Mouse (Mus musculus): ENCODE data around the gene Ccdc47.
"Not testable (repeated sequence)": the region's sequence is repeated elsewhere in the genome, so short reads cannot be mapped to it uniquely, and the experiment has no call there.

Gene Ccdc47

GRCm38 (mm10) chr11:106215927-106216729, at the start of gene Ccdc47:
Gene Ccdc47, minus strand, starts transcription at chr11:106216344.
- peak; percentile 95 to 98 for DNase-seq

GRCm38 (mm10) chr11:106265570-106265969, 49.4 kb upstream of the Ccdc47 start:
- DNase-seq, result no peak

GRCm38 (mm10) chr11:106264988-106265387, 48.8 kb upstream of the Ccdc47 start:
- no peak for DNase-seq

- no peak for DNase-seq
Observed at GRCm38 (mm10) chr11:106263963-106264362, 47.8 kb upstream of the Ccdc47 start.

- peak in 1 of 2 experiments; percentile 59 for DNase-seq
Observed at GRCm38 (mm10) chr11:106260826-106261450, 44.8 kb upstream of the Ccdc47 start.

GRCm38 (mm10) chr11:106256775-106257174, 40.6 kb upstream of the Ccdc47 start:
- peak in 1 of 2 experiments; percentile 33 for DNase-seq

- DNase-seq, result peak; percentile 98
Observed at GRCm38 (mm10) chr11:106255685-106256451, 39.7 kb upstream of the Ccdc47 start, which contains the start of the genes Ftsj3 and Psmc5. Gene Ftsj3, minus strand, starts transcription at chr11:106256079. Gene Psmc5, plus strand, starts transcription at chr11:106256154.

- no peak for DNase-seq
Observed at GRCm38 (mm10) chr11:106255174-106255573, 39.0 kb upstream of the Ccdc47 start.

- peak in 1 of 2 experiments; percentile 3 for DNase-seq
Observed at GRCm38 (mm10) chr11:106254767-106255166, 38.6 kb upstream of the Ccdc47 start.

GRCm38 (mm10) chr11:106249326-106249725, 33.2 kb upstream of the Ccdc47 start:
- DNase-seq, result no peak

GRCm38 (mm10) chr11:106246834-106247233, 30.7 kb upstream of the Ccdc47 start:
- no peak for DNase-seq

- not testable (repeated sequence) for DNase-seq
Observed at GRCm38 (mm10) chr11:106233978-106234377, 17.8 kb upstream of the Ccdc47 start.

- no peak for DNase-seq
Observed at GRCm38 (mm10) chr11:106220603-106221002, 4.5 kb upstream of the Ccdc47 start.

GRCm38 (mm10) chr11:106216730-106217490, 766 bp upstream of the Ccdc47 start, which contains the start of gene Ddx42:
Gene Ddx42, plus strand, starts transcription at chr11:106216926.
- DNase-seq, result peak; percentile 93 to 96

- no peak for DNase-seq
Observed at GRCm38 (mm10) chr11:106215450-106215859, 689 bp downstream of the Ccdc47 start.

- DNase-seq, result no peak
Observed at GRCm38 (mm10) chr11:106214856-106215255, 1.3 kb downstream of the Ccdc47 start.

- no peak for DNase-seq
Observed at GRCm38 (mm10) chr11:106212771-106213170, 3.4 kb downstream of the Ccdc47 start.

- DNase-seq, result no peak
Observed at GRCm38 (mm10) chr11:106202123-106202465, 14.1 kb downstream of the Ccdc47 start, which contains the start of gene Strada. Gene Strada, minus strand, starts transcription at chr11:106202168.

- DNase-seq, result no peak
Observed at GRCm38 (mm10) chr11:106201337-106202122, 14.6 kb downstream of the Ccdc47 start.

- DNase-seq, result no peak
Observed at GRCm38 (mm10) chr11:106200756-106201155, 15.4 kb downstream of the Ccdc47 start.

- not testable (repeated sequence) for DNase-seq
Observed at GRCm38 (mm10) chr11:106199997-106200396, 16.1 kb downstream of the Ccdc47 start.
